Mouse (Mus musculus): ENCODE measurements around the gene Myo16. TPM values are rescaled to one million over a fixed set of nuclear protein-coding genes. Genes with fewer than 3 reads are reported as not detected.

Gene Myo16
- total and polyA plus RNA-seq, 3 experiments: not detected

GRCm38 (mm10) chr8:10562636-10563035, 408.9 kb downstream of the Myo16 start:
- Histone ChIP-seq H3K4me1 (ENCODE audit: control insufficient read depth in 1 of 2, insufficient read depth in 2 of 2, low read length in 2 of 2) (no peaks in the 10 kb centered on the region), H3K36me3 (ENCODE audit: control insufficient read depth in 1 of 2, insufficient read depth in 2 of 2, low read length in 2 of 2) (no peaks in the 10 kb centered on the region), H3K27me3 (ENCODE audit: control insufficient read depth in 1 of 2, insufficient read depth in 2 of 2, low read length in 2 of 2) (no peaks in the 10 kb centered on the region), H3K9ac (ENCODE audit: control insufficient read depth, low read depth, low read length, poor library complexity, severe bottlenecking) (no peak overlapping the region), H3K79me2 (ENCODE audit: control insufficient read depth, insufficient read depth, low read length, poor library complexity) (no peaks in the 10 kb centered on the region), H3K9me3 (replicated peaks; ENCODE audit: insufficient read depth, low read length) (no peaks in the 10 kb centered on the region), H3K4me3 (ENCODE audit: control insufficient read depth in 1 of 2, insufficient read depth in 1 of 2, low read depth in 2 of 2, low read length in 2 of 2) (no peak overlapping the region), H3K27ac (ENCODE audit: control insufficient read depth, low read depth, low read length) (no peak overlapping the region)
- no peak for DNase-seq (ENCODE audit: low read depth, low spot score)
- TF ChIP-seq NRF1 (IDR thresholded peaks at IDR 0.05; ENCODE audit: insufficient read depth, low read depth, low read length, poor library complexity, severe bottlenecking): no peak
- TF ChIP-seq MEF2A (IDR thresholded peaks at IDR 0.05; ENCODE audit: extremely low read depth, insufficient replicate concordance, low read depth, low read length, poor library complexity, severe bottlenecking): no peak
- TF ChIP-seq BHLHE40 (IDR thresholded peaks at IDR 0.05; ENCODE audit: borderline replicate concordance, low read depth, low read length): no peak
- TF ChIP-seq SIN3A (IDR thresholded peaks at IDR 0.05; ENCODE audit: low read length): no peak
- TF ChIP-seq ZC3H11A (IDR thresholded peaks at IDR 0.05; ENCODE audit: low read depth, low read length): no peak
- TF ChIP-seq TBP (IDR thresholded peaks at IDR 0.05; ENCODE audit: low read depth, low read length): no peak
- no peak for TF ChIP-seq RAD21 (IDR thresholded peaks at IDR 0.05; ENCODE audit: low read depth, low read length)
- TF ChIP-seq ZKSCAN1 (IDR thresholded peaks at IDR 0.05; ENCODE audit: low read depth, low read length): no peak
- TF ChIP-seq CTCF (IDR thresholded peaks at IDR 0.05 in 2 of 3, conservative IDR thresholded peaks at IDR 0.05 in 1 of 3; ENCODE audit: control insufficient read depth in 1 of 3, insufficient read depth in 1 of 3, low read depth in 2 of 3, low read length in 3 of 3, poor library complexity in 1 of 3, severe bottlenecking in 1 of 3): no peak
- no peak for TF ChIP-seq NELFE (IDR thresholded peaks at IDR 0.05; ENCODE audit: low read depth, low read length)
- TF ChIP-seq GABPA (IDR thresholded peaks at IDR 0.05; ENCODE audit: low read depth, low read length): no peak
- no peak for TF ChIP-seq MAX (IDR thresholded peaks at IDR 0.05; ENCODE audit: low read length)
- TF ChIP-seq GATA1 (IDR thresholded peaks at IDR 0.05; ENCODE audit: low read depth, low read length): no peak
- no peak for TF ChIP-seq MYC (IDR thresholded peaks at IDR 0.05; ENCODE audit: low read depth, low read length)
- no peak for TF ChIP-seq POLR2A (IDR thresholded peaks at IDR 0.05; ENCODE audit: control insufficient read depth in 1 of 2, insufficient read depth in 1 of 2, low read depth in 1 of 2, low read length in 2 of 2, poor library complexity in 1 of 2)
- no peak for TF ChIP-seq CHD2 (IDR thresholded peaks at IDR 0.05; ENCODE audit: low read length)
- TF ChIP-seq ZMIZ1 (IDR thresholded peaks at IDR 0.05; ENCODE audit: low read depth, low read length): no peak

GRCm38 (mm10) chr8:10565231-10566029, 411.7 kb downstream of the Myo16 start:
- Histone ChIP-seq H3K27me3 (ENCODE audit: control insufficient read depth in 1 of 2, insufficient read depth in 2 of 2, low read length in 2 of 2) (no peaks in the 10 kb centered on the region), H3K36me3 (ENCODE audit: control insufficient read depth in 1 of 2, insufficient read depth in 2 of 2, low read length in 2 of 2) (no peaks in the 10 kb centered on the region)

More at GRCm38 (mm10) chr8:10565231-10566029, 411.7 kb downstream of the Myo16 start:
- no peaks in the 10 kb centered on the region for H3K79me2 ChIP-seq (ENCODE audit: control insufficient read depth, insufficient read depth, low read length, poor library complexity)
- H3K27ac ChIP-seq (ENCODE audit: control insufficient read depth, low read depth, low read length): no peak overlapping the region
- no peak overlapping the region for H3K4me3 ChIP-seq (ENCODE audit: control insufficient read depth in 1 of 2, insufficient read depth in 1 of 2, low read depth in 2 of 2, low read length in 2 of 2)
- no peak for DNase-seq (ENCODE audit: low read depth, low spot score)
- H3K9me3 ChIP-seq (replicated peaks; ENCODE audit: insufficient read depth, low read length): no peaks in the 10 kb centered on the region
- H3K9ac ChIP-seq (ENCODE audit: control insufficient read depth, low read depth, low read length, poor library complexity, severe bottlenecking): no peak overlapping the region
- TF ChIP-seq POLR2AphosphoS2 (IDR thresholded peaks at IDR 0.05; ENCODE audit: low read length) (no peak), NRF1 (IDR thresholded peaks at IDR 0.05; ENCODE audit: insufficient read depth, low read depth, low read length, poor library complexity, severe bottlenecking) (no peak), POLR2A (IDR thresholded peaks at IDR 0.05; ENCODE audit: control insufficient read depth in 1 of 2, insufficient read depth in 1 of 2, low read depth in 1 of 2, low read length in 2 of 2, poor library complexity in 1 of 2) (no peak), UBTF (IDR thresholded peaks at IDR 0.05; ENCODE audit: borderline replicate concordance, insufficient read depth, low read depth, low read length) (no peak), E2F4 (IDR thresholded peaks at IDR 0.05; ENCODE audit: borderline replicate concordance, low read depth, low read length) (no peak)
- H3K4me1 ChIP-seq (ENCODE audit: control insufficient read depth in 1 of 2, insufficient read depth in 2 of 2, low read length in 2 of 2): no peaks in the 10 kb centered on the region
